Mouse (Mus musculus) lung, embryonic 14.5 days (tissue): ENCODE results near the gene Setd3. TPM values are rescaled to one million over a fixed set of nuclear protein-coding genes. Genes with fewer than 3 reads are reported as not detected.

Experiments
- ATAC-seq: fragments of 200-750 bp; cut with Nextera tagmentation; 2 replicates; pipeline ENCODE4 v1.8.0; 2017; ENCODE audit warnings: mild to moderate bottlenecking, moderate TSS enrichment, moderate library complexity; ENCODE audit not compliant: insufficient read depth
- DNase-seq: peaks from one replicate; pipeline ENCODE4 v3.0.0-alpha.2; 2015
- H3K27ac ChIP-seq: fragments of 300-500 bp; sonication (generic); 2 replicates; pipeline ENCODE4 v1.5.1; 2014; ENCODE audit warnings: low read depth, mild to moderate bottlenecking, moderate library complexity
- H3K27me3 ChIP-seq: fragments of 300-500 bp; sonication (generic); 2 replicates; pipeline ENCODE4 v1.6.1; 2014; ENCODE audit warnings: low read length, control low read depth; ENCODE audit not compliant: insufficient read depth
- H3K36me3 ChIP-seq: fragments of 300-500 bp; sonication (generic); 2 replicates; pipeline ENCODE4 v1.6.1; 2014; ENCODE audit warnings: control low read depth; ENCODE audit not compliant: insufficient read depth
- H3K4me1 ChIP-seq: fragments of 300-500 bp; sonication (generic); 2 replicates; pipeline ENCODE4 v1.6.1; 2014; ENCODE audit warnings: antibody characterized with exemption, control low read depth; ENCODE audit not compliant: insufficient read depth
- H3K4me2 ChIP-seq: fragments of 300-500 bp; sonication (generic); 2 replicates; pipeline ENCODE4 v1.6.1; 2014; ENCODE audit warnings: mild to moderate bottlenecking
- H3K4me3 ChIP-seq: fragments of 300-500 bp; sonication (generic); 2 replicates; pipeline ENCODE4 v1.5.1; 2014; ENCODE audit warnings: low read depth, low read length
- H3K9ac ChIP-seq: fragments of 300-500 bp; sonication (generic); 2 replicates; pipeline ENCODE4 v1.6.1; 2014
- H3K9me3 ChIP-seq: fragments of 300-500 bp; sonication (generic); 2 replicates; pipeline ENCODE4 v1.6.1; 2016; ENCODE audit warnings: low read depth, low read length, control low read depth
- CTCF ChIP-seq: IDR thresholded peaks from 2 replicates; pipeline ENCODE4 v1.5.1; 2016; ENCODE audit warnings: antibody characterized with exemption, low read depth
- WGBS: fragments of 180-500 bp; shearing (Covaris S2); extraction: QIAGEN DNeasy Blood & Tissue Kit; methylation state at CpG from one replicate; pipeline ENCODE4 v1.1.7; 2014; 5-methylcytosine and 5-hydroxymethylcytosine counted together
- polyA plus RNA-seq: library from polyadenylated mRNA; unstranded; fragments of >200 nt; fragmentation: Nextera tagmentation; extraction: Ambion mirVana; gene quantifications from 2 replicates; pipeline ENCODE4 v1.2.1, GENCODE M21; 2014

Setd3 gene
- polyA plus RNA-seq, 1 experiment from 2014 or later = 68.8 TPM

- 45% methylated on average over 5 of the region's 5 CpGs for WGBS
- ATAC-seq (no peak), DNase-seq (no peak)
- H3K36me3 ChIP-seq = no peaks in the 10 kb centered on the region
- no peaks in the 10 kb centered on the region for H3K4me1 ChIP-seq
- H3K9me3 ChIP-seq = no peaks in the 10 kb centered on the region
- no peak overlapping the region for H3K9ac ChIP-seq
- no peak overlapping the region for H3K4me3 ChIP-seq
- H3K4me2 ChIP-seq = no peak overlapping the region
- TF ChIP-seq CTCF = no peak
- no peak overlapping the region for H3K27ac ChIP-seq
- no peaks in the 10 kb centered on the region for H3K27me3 ChIP-seq
Measured at GRCm38 (mm10) chr12:108062137-108062536, 117.0 kb downstream of the Setd3 start.

DNA sequence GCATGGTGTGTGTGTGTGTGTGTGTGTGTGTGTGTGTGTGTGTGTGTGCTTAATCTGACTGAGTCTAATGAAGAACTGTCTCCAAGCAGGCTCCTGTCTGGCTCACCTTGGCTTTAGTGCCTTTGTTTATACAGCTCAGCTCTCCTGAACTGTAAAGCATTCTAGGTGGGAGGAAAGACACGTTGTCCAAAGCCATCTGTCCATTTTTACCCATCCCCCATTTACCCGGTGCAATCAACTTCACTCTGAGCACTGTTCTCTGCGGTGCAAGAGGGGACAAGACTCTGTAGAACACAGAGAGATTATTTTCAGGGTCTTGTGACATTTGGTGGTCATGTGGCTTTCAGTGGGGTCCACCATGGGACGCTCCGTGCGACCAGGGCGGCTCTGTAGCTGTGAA, 117.5 kb downstream of the Setd3 start:
- ATAC-seq = no peak
- 62% methylated on average over 7 of the region's 7 CpGs for WGBS
- no peak for TF ChIP-seq CTCF

More for the DNA sequence above, 117.5 kb downstream of the Setd3 start:
- Histone ChIP-seq H3K27ac (no peak overlapping the region), H3K4me1 (no peaks in the 10 kb centered on the region), H3K9ac (no peak overlapping the region), H3K4me3 (no peak overlapping the region), H3K4me2 (no peak overlapping the region), H3K36me3 (no peaks in the 10 kb centered on the region), H3K9me3 (no peaks in the 10 kb centered on the region), H3K27me3 (no peaks in the 10 kb centered on the region)
- DNase-seq = no peak

Other genes starting within 250 kb of the Setd3 start
- 4.0 and 4.4 TPM in 2 replicates for gene Bcl11b, start 175.7 kb downstream of the Setd3 start, polyA plus RNA-seq
- 4.9 and 5.3 TPM in 2 replicates for gene Ccnk, start 265 bp upstream of the Setd3 start, polyA plus RNA-seq
- 8.3 and 8.6 TPM in 2 replicates for gene Ccdc85c, start 96.1 kb upstream of the Setd3 start, polyA plus RNA-seq
- 0.76 and 0.82 TPM in 2 replicates for gene Hhipl1, start 127.0 kb upstream of the Setd3 start, polyA plus RNA-seq
- gene Cyp46a1, start 155.1 kb upstream of the Setd3 start, polyA plus RNA-seq = 3.9 and 4.4 TPM in 2 replicates
- gene Eml1, start 191.6 kb upstream of the Setd3 start, polyA plus RNA-seq = 105 and 109 TPM in 2 replicates